ENCODE assay signal across 7 mouse cellular contexts in the genomic region with DNA sequence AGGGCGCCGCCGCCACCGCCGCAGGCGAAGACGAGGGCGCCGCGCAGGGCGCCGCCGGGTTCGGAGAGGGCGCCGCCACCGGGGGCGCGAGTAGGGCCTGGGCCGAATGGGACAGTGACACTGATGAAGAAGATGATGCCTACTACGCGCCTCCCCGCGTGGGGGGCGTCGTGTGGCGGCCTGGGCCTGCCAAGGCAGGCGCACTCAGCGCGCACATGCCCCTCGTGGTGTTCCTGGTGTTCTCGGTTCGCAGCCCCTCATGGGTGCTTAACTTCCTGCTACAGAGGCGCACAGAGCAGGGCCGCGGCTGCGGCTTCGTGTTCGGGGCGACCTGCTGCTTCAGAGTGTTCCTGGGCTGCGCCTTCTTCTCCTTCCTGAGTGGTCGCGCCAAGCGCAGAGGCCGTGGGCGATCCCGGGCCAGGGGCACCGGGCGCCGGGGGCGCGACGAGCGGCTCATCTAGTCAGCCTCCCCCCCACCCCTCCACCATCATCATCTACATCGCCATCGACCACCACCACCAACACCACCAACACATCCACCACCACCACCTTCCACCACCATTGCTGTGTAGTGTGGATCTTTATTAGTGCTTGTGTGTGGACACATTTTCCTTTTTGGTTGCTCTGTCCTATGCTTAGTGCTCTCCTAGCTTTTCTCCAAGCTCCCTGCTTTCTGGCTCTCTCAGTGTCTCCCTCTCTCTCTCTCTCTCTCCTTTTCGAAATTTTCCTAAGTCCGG. TPM values are rescaled to one million over a fixed set of nuclear protein-coding genes. Genes with fewer than 3 reads are reported as not detected.
DNase-seq lines count a peak whose midpoint lies in the region; ATAC-seq and TF ChIP-seq lines count a peak whose summit lies in the region.

No protein-coding gene starts in this region.

- peaks cover 3% of the 10 kb centered on the region; the same call in 1 of the 2 replicates for H3K4me1 ChIP-seq in cerebellum, adult 2 months (ENCODE audit: control insufficient read depth, insufficient read depth, low read length)
- H3K4me1 ChIP-seq in heart, embryonic 15.5 days (replicated peaks) = peaks cover 32% of the 10 kb centered on the region
- peaks cover 43% of the 10 kb centered on the region for H3K4me1 ChIP-seq in limb, embryonic 10.5 days
- peaks cover 26% of the 10 kb centered on the region for H3K4me1 ChIP-seq in midbrain, embryonic 14.5 days (ENCODE audit: control insufficient read depth, insufficient read depth, low read length)
- H3K4me1 ChIP-seq in thymus, adult 2 months (replicated peaks; ENCODE audit: control insufficient read depth, insufficient read depth, low read length) = peaks cover 16% of the 10 kb centered on the region

- H3K27ac ChIP-seq in cerebellum, adult 2 months (ENCODE audit: insufficient read depth, low read length) = peak overlapping the region; percentile 85
- H3K27ac ChIP-seq in heart, embryonic 15.5 days = peak overlapping the region; percentile 100
- peak overlapping the region; percentile 100 for H3K27ac ChIP-seq in limb, embryonic 10.5 days
- peak overlapping the region; percentile 99 for H3K27ac ChIP-seq in midbrain, embryonic 14.5 days (replicated peaks; ENCODE audit: low read depth, low read length)
- no peak overlapping the region for H3K27ac ChIP-seq in thymus, adult 2 months (ENCODE audit: control insufficient read depth, insufficient read depth, low read length)

- peak overlapping the region; percentile 84 for H3K4me3 ChIP-seq in cerebellum, adult 2 months (replicated peaks; ENCODE audit: insufficient read depth, low read depth, low read length)
- peak overlapping the region; percentile 97 for H3K4me3 ChIP-seq in heart, embryonic 15.5 days
- peak overlapping the region; percentile 98 for H3K4me3 ChIP-seq in limb, embryonic 10.5 days
- H3K4me3 ChIP-seq in midbrain, embryonic 14.5 days (replicated peaks; ENCODE audit: low read depth, low read length) = peak overlapping the region; percentile 96
- peak overlapping the region; percentile 72 for H3K4me3 ChIP-seq in thymus, adult 2 months (ENCODE audit: control insufficient read depth, insufficient read depth, low read length)

- peak; percentile 90 for DNase-seq in A20 (ENCODE audit: low read depth, low spot score)
- DNase-seq in CD4-positive, CD25-positive, alpha-beta regulatory T cell, adult 2 months (ENCODE audit: low read depth, low spot score) = peak; percentile 68
- DNase-seq in cerebellum, adult 2 months = peak; percentile 32 to 47
- peak; percentile 53 for DNase-seq in limb, embryonic 10.5 days (ENCODE audit: low spot score)
- peak; percentile 52 for DNase-seq in midbrain, embryonic 14.5 days
- DNase-seq in thymus, adult 2 months = peak; percentile 62

- no peak for ATAC-seq in heart, embryonic 15.5 days (replicated peaks; ENCODE audit: insufficient number of reproducible peaks, insufficient read depth, low FRiP score, low read depth)
- ATAC-seq in midbrain, embryonic 14.5 days (ENCODE audit: low FRiP score, low TSS enrichment) = no peak; the same call in 1 of the 2 replicates

- H3K36me3 ChIP-seq in heart, embryonic 15.5 days = no peaks in the 10 kb centered on the region
- peaks cover 19% of the 10 kb centered on the region for H3K36me3 ChIP-seq in limb, embryonic 10.5 days
- H3K36me3 ChIP-seq in midbrain, embryonic 14.5 days (ENCODE audit: control insufficient read depth, insufficient read depth, low read length) = no peaks in the 10 kb centered on the region
- no peaks in the 10 kb centered on the region for H3K36me3 ChIP-seq in thymus, adult 2 months (ENCODE audit: control insufficient read depth, insufficient read depth, low read length)

- no peaks in the 10 kb centered on the region for H3K27me3 ChIP-seq in cerebellum, adult 2 months (ENCODE audit: control insufficient read depth, insufficient read depth, low read length)
- no peaks in the 10 kb centered on the region for H3K27me3 ChIP-seq in heart, embryonic 15.5 days
- H3K27me3 ChIP-seq in limb, embryonic 10.5 days (ENCODE audit: low read depth, poor library complexity, severe bottlenecking) = no peaks in the 10 kb centered on the region
- H3K27me3 ChIP-seq in midbrain, embryonic 14.5 days (ENCODE audit: control insufficient read depth, insufficient read depth, low read length) = no peaks in the 10 kb centered on the region
- no peaks in the 10 kb centered on the region for H3K27me3 ChIP-seq in thymus, adult 2 months (ENCODE audit: control insufficient read depth, insufficient read depth, low read length)

- H3K4me2 ChIP-seq in heart, embryonic 15.5 days = peak overlapping the region; percentile 70
- H3K4me2 ChIP-seq in midbrain, embryonic 14.5 days (ENCODE audit: low read length) = peak overlapping the region; percentile 64

- WGBS in cerebellum, adult 2 months = 31% methylated on average over 58 of the region's 58 CpGs
- WGBS in heart, embryonic 15.5 days = 29% methylated on average over 58 of the region's 58 CpGs
- WGBS in limb, embryonic 10.5 days = 41% methylated on average over 58 of the region's 58 CpGs
- 42% methylated on average over 53 of the region's 58 CpGs for WGBS in midbrain, embryonic 14.5 days
- WGBS in thymus, adult 2 months = 29% methylated on average over 58 of the region's 58 CpGs

- H3K9me3 ChIP-seq in heart, embryonic 15.5 days (replicated peaks) = no peaks in the 10 kb centered on the region
- 0 out of 2 replicates have a peak, but pooled peaks cover 3% of the 10 kb centered on the region for H3K9me3 ChIP-seq in limb, embryonic 10.5 days (replicated peaks)
- H3K9me3 ChIP-seq in midbrain, embryonic 14.5 days (ENCODE audit: control insufficient read depth, low read length) = no peaks in the 10 kb centered on the region

- TF ChIP-seq CTCF in cerebellum, adult 2 months (IDR thresholded peaks at IDR 0.05; ENCODE audit: borderline replicate concordance, insufficient read depth, low read depth, low read length) = no peak
- 0 out of 2 replicates have a peak, but pooled peaks have one; percentile 8 for TF ChIP-seq CTCF in thymus, adult 2 months (IDR thresholded peaks at IDR 0.05; ENCODE audit: borderline replicate concordance, control insufficient read depth, extremely low read depth, insufficient read depth, low read length, poor library complexity)

- peak overlapping the region; percentile 100 for H3K9ac ChIP-seq in heart, embryonic 15.5 days
- peak overlapping the region; percentile 100 for H3K9ac ChIP-seq in midbrain, embryonic 14.5 days (replicated peaks; ENCODE audit: low read length)

- no peak for TF ChIP-seq POLR2A in cerebellum, adult 2 months (IDR thresholded peaks at IDR 0.05; ENCODE audit: borderline replicate concordance, insufficient read depth, low read length)
- no peak for TF ChIP-seq POLR2A in thymus, adult 2 months (IDR thresholded peaks at IDR 0.05; ENCODE audit: control insufficient read depth, extremely low read depth, insufficient read depth, low read length, poor library complexity)

RNA-seq across cellular contexts. Expression of a gene that starts 17.4 kb away (rescaled TPM):
- polyA plus RNA-seq in cerebellum, adult 2 months (2012; rRNA removed) = 0.06 and 0.07 TPM in 2 replicates
- polyA plus RNA-seq in heart, embryonic 15.5 days (2015; fragmentation: Nextera tagmentation; extraction: Ambion mirVana) = 17.1 and 32.0 TPM in 2 replicates
- 14.9 and 15.2 TPM in 2 replicates for polyA plus RNA-seq in limb, embryonic 10.5 days (2016; fragmentation: Nextera tagmentation; extraction: Ambion mirVana)
- polyA plus RNA-seq in midbrain, embryonic 14.5 days (2014; fragmentation: Nextera tagmentation; extraction: Ambion mirVana) = 6.4 and 7.5 TPM in 2 replicates
- polyA plus RNA-seq in thymus, adult 2 months (2012; rRNA removed) = 0.07 and 0.14 TPM in 2 replicates

RNA-seq across cellular contexts. Expression of a gene that starts 45.0 kb away (rescaled TPM):
- polyA plus RNA-seq in cerebellum, adult 2 months (2012; rRNA removed) = 2,758 and 2,923 TPM in 2 replicates
- polyA plus RNA-seq in heart, embryonic 15.5 days (2015; fragmentation: Nextera tagmentation; extraction: Ambion mirVana) = 1,401 and 1,438 TPM in 2 replicates
- polyA plus RNA-seq in limb, embryonic 10.5 days (2016; fragmentation: Nextera tagmentation; extraction: Ambion mirVana) = 1,045 and 1,269 TPM in 2 replicates
- polyA plus RNA-seq in midbrain, embryonic 14.5 days (2014; fragmentation: Nextera tagmentation; extraction: Ambion mirVana) = 1,446 and 1,495 TPM in 2 replicates
- polyA plus RNA-seq in thymus, adult 2 months (2012; rRNA removed) = 681 and 716 TPM in 2 replicates

Comparison
In these comparisons a context has a peak if more than half of its experiments do, and no peak if none do; other contexts are left out.
1. DNase-seq: peak in every context shown above with its lines; median percentile 90 in A20; 68 in CD4-positive, CD25-positive, alpha-beta regulatory T cell, adult 2 months; 62 in thymus, adult 2 months; 53 in limb, embryonic 10.5 days; 52 in midbrain, embryonic 14.5 days; 40 in cerebellum, adult 2 months.